Mouse (Mus musculus) stomach, postnatal 0 days (tissue): ENCODE data around the gene Tnni1. TPM values are rescaled to one million over a fixed set of nuclear protein-coding genes. Genes with fewer than 3 reads are reported as not detected.

Experiments
- ATAC-seq: fragments of 200-750 bp; cut with Nextera tagmentation; 2 replicates; pipeline ENCODE4 v1.8.0; 2017; ENCODE audit not compliant: low FRiP score, low TSS enrichment
- DNase-seq: peaks from one replicate; pipeline ENCODE4 v3.0.0-alpha.2; 2016; ENCODE audit warnings: low spot score
- H3K27ac ChIP-seq: fragments of 300-500 bp; sonication (generic); replicated peaks from 2 replicates; pipeline ENCODE4 v1.5.1; 2014; ENCODE audit warnings: mild to moderate bottlenecking, control low read depth
- H3K27me3 ChIP-seq: fragments of 300-500 bp; sonication (generic); 2 replicates; pipeline ENCODE4 v1.6.1; 2014; ENCODE audit warnings: low read length; ENCODE audit not compliant: control insufficient read depth, insufficient read depth
- H3K36me3 ChIP-seq: fragments of 300-500 bp; sonication (generic); 2 replicates; pipeline ENCODE4 v1.6.1; 2014; ENCODE audit warnings: low read length, mixed read lengths; ENCODE audit not compliant: control insufficient read depth, insufficient read depth
- H3K4me1 ChIP-seq: fragments of 300-500 bp; sonication (generic); replicated peaks from 2 replicates; pipeline ENCODE4 v1.6.1; 2014; ENCODE audit warnings: antibody characterized with exemption; ENCODE audit not compliant: control insufficient read depth, insufficient read depth
- H3K4me2 ChIP-seq: fragments of 300-500 bp; sonication (generic); replicated peaks from 2 replicates; pipeline ENCODE4 v1.6.1; 2014; ENCODE audit warnings: low read depth, mild to moderate bottlenecking, control low read depth, moderate library complexity
- H3K4me3 ChIP-seq: fragments of 300-500 bp; sonication (generic); 2 replicates; pipeline ENCODE4 v1.5.1; 2014; ENCODE audit warnings: low read depth, low read length, control low read depth
- H3K9ac ChIP-seq: fragments of 300-500 bp; sonication (generic); 2 replicates; pipeline ENCODE4 v1.6.1; 2014; ENCODE audit warnings: mild to moderate bottlenecking, low read length, control low read depth, mixed read lengths
- H3K9me3 ChIP-seq: fragments of 300-500 bp; sonication (generic); 2 replicates; pipeline ENCODE4 v1.6.1; 2016; ENCODE audit warnings: low read length; ENCODE audit not compliant: control insufficient read depth
- CTCF ChIP-seq: IDR thresholded peaks from 2 replicates; pipeline ENCODE4 v1.5.1; 2016; ENCODE audit warnings: antibody characterized with exemption, low read depth, mild to moderate bottlenecking, moderate library complexity
- EP300 ChIP-seq: optimal IDR thresholded peaks from 2 replicates; pipeline ENCODE3; 2016; ENCODE audit warnings: antibody characterized with exemption
- WGBS: fragments of 180-500 bp; shearing (Covaris S2); extraction: QIAGEN DNeasy Blood & Tissue Kit; methylation state at CpG from one replicate; pipeline ENCODE4 v1.1.7; 2014; 5-methylcytosine and 5-hydroxymethylcytosine counted together
- polyA plus RNA-seq: library from polyadenylated mRNA; unstranded; fragments of >200 nt; fragmentation: Nextera tagmentation; extraction: Ambion mirVana; gene quantifications from 2 replicates; pipeline ENCODE4 v1.2.1, GENCODE M21; 2015

The Tnni1 gene
- polyA plus RNA-seq, 1 experiment from 2014 or later: 4.2 TPM

GRCm38 (mm10) chr1:135820736-135821364, 41.6 kb downstream of the Tnni1 start:
- Histone ChIP-seq H3K27me3 (peaks cover 5% of the 10 kb centered on the region; the same call in 1 of the 2 replicates), H3K4me2 (peak overlapping the region; percentile 87)

DNA sequence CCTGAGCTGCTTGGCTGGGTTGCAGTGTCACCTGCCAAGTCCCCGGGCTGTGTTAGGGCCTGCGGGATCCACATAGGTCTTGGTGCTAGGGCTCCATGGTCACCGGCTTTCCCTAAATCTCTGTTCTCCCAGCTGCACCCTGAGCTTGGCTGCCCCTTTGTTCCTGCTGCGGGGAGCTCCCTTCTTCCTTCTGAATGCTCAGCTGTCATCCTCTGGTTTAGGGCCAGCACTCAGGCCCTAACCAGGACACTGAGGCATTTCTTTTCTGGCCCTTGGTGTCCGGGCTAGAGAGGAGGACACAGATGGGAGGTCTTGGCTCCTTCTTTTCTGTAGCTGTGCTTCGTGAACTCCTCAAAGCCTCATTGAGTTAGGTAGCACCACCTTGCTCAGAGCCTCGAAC, 42.5 kb downstream of the Tnni1 start:
- ATAC-seq: no peak
- 58% methylated on average over 7 of the region's 7 CpGs for WGBS
- Histone ChIP-seq H3K4me1 (peaks cover 2% of the 10 kb centered on the region), H3K36me3 (no peaks in the 10 kb centered on the region), H3K9ac (no peak overlapping the region), H3K27me3 (peaks cover 5% of the 10 kb centered on the region; the same call in 1 of the 2 replicates), H3K4me3 (peak overlapping the region; percentile 10; the same call in 1 of the 2 replicates), H3K27ac (peak overlapping the region; percentile 90), H3K4me2 (peak overlapping the region; percentile 87), H3K9me3 (no peaks in the 10 kb centered on the region)
- no peak for DNase-seq
- TF ChIP-seq CTCF (no peak), EP300 (no peak)

More at GRCm38 (mm10) chr1:135820736-135821364, 41.6 kb downstream of the Tnni1 start:
- H3K36me3 ChIP-seq: no peaks in the 10 kb centered on the region
- peak; percentile 65 for ATAC-seq
- peaks cover 2% of the 10 kb centered on the region for H3K4me1 ChIP-seq
- DNase-seq: peak; percentile 75
- TF ChIP-seq CTCF (no peak), EP300 (no peak)
- peak overlapping the region; percentile 53; the same call in 1 of the 2 replicates for H3K4me3 ChIP-seq
- peak overlapping the region; percentile 90 for H3K27ac ChIP-seq
- peak overlapping the region; percentile 43; the same call in 1 of the 2 replicates for H3K9ac ChIP-seq
- 55% methylated on average over 16 of the region's 16 CpGs for WGBS
- no peaks in the 10 kb centered on the region for H3K9me3 ChIP-seq

- no peak overlapping the region for H3K27ac ChIP-seq
- no peaks in the 10 kb centered on the region for H3K27me3 ChIP-seq
- 4% methylated on average over 1 of the region's 1 CpGs for WGBS
- no peaks in the 10 kb centered on the region for H3K4me1 ChIP-seq
- H3K4me2 ChIP-seq: no peak overlapping the region
- no peak overlapping the region for H3K4me3 ChIP-seq
- no peak overlapping the region for H3K9ac ChIP-seq
- TF ChIP-seq EP300 (no peak), CTCF (peak; percentile 85)
- no peaks in the 10 kb centered on the region for H3K36me3 ChIP-seq
- ATAC-seq (no peak), DNase-seq (peak; percentile 65)
- H3K9me3 ChIP-seq: no peaks in the 10 kb centered on the region
Observed at GRCm38 (mm10) chr1:135828918-135829317, 49.7 kb downstream of the Tnni1 start.

- no peaks in the 10 kb centered on the region for H3K27me3 ChIP-seq
- WGBS: 54% methylated on average over 6 of the region's 6 CpGs
- H3K4me2 ChIP-seq: no peak overlapping the region
- no peaks in the 10 kb centered on the region for H3K4me1 ChIP-seq
- no peak overlapping the region for H3K9ac ChIP-seq
- no peak overlapping the region for H3K4me3 ChIP-seq
- no peaks in the 10 kb centered on the region for H3K9me3 ChIP-seq
- DNase-seq: no peak
- H3K27ac ChIP-seq: no peak overlapping the region
- TF ChIP-seq EP300 (no peak), CTCF (peak; percentile 28; the same call in 1 of the 2 replicates)
- ATAC-seq: no peak
- no peaks in the 10 kb centered on the region for H3K36me3 ChIP-seq
Observed at GRCm38 (mm10) chr1:135834206-135834859, 55.1 kb downstream of the Tnni1 start.

- H3K27ac ChIP-seq: no peak overlapping the region
- TF ChIP-seq CTCF (no peak), EP300 (no peak)
Observed at GRCm38 (mm10) chr1:135834983-135835382, 55.7 kb downstream of the Tnni1 start.

More at GRCm38 (mm10) chr1:135834983-135835382, 55.7 kb downstream of the Tnni1 start:
- Histone ChIP-seq H3K27me3 (no peaks in the 10 kb centered on the region), H3K36me3 (no peaks in the 10 kb centered on the region), H3K9ac (no peak overlapping the region), H3K4me3 (no peak overlapping the region), H3K4me1 (no peaks in the 10 kb centered on the region), H3K9me3 (no peaks in the 10 kb centered on the region), H3K4me2 (no peak overlapping the region)
- ATAC-seq: no peak
- no peak for DNase-seq
- 80% methylated on average over 8 of the region's 8 CpGs for WGBS
